Mouse (Mus musculus) thymus, adult 2 months (tissue): ENCODE data around the gene Gm49318. TPM values are rescaled to one million over a fixed set of nuclear protein-coding genes. Genes with fewer than 3 reads are reported as not detected.
A peak's percentile ranks its signal among the peaks of the same experiment; 100 is the strongest.

Experiments
- DNase-seq: peaks from one replicate; pipeline ENCODE4 v3.0.0; 2021
- H3K27ac ChIP-seq: fragments of 200-500 bp; 2 replicates; pipeline ENCODE4 v1.5.1; 2012; ENCODE audit warnings: low read length, control low read depth; ENCODE audit not compliant: control insufficient read depth, insufficient read depth
- H3K27me3 ChIP-seq: fragments of 200-500 bp; 2 replicates; pipeline ENCODE4 v1.6.1; 2012; ENCODE audit warnings: mild to moderate bottlenecking, low read length, moderate library complexity, mixed read lengths; ENCODE audit not compliant: control insufficient read depth, insufficient read depth
- H3K36me3 ChIP-seq: fragments of 200-500 bp; 2 replicates; pipeline ENCODE4 v1.6.1; 2012; ENCODE audit warnings: mild to moderate bottlenecking, low read length, moderate library complexity; ENCODE audit not compliant: control insufficient read depth, insufficient read depth
- H3K4me1 ChIP-seq: fragments of 200-500 bp; replicated peaks from 2 replicates; pipeline ENCODE4 v1.6.1; 2012; ENCODE audit warnings: low read length; ENCODE audit not compliant: control insufficient read depth, insufficient read depth
- H3K4me3 ChIP-seq: fragments of 200-500 bp; 2 replicates; pipeline ENCODE4 v1.5.1; 2012; ENCODE audit warnings: mild to moderate bottlenecking, low read length, control low read depth, moderate library complexity; ENCODE audit not compliant: control insufficient read depth, insufficient read depth
- CTCF ChIP-seq: fragments of 200-500 bp; IDR thresholded peaks from 2 replicates; pipeline ENCODE4 v1.5.1; 2012; ENCODE audit warnings: mild to moderate bottlenecking, control low read depth, low read length, moderate library complexity, borderline replicate concordance; ENCODE audit not compliant: control insufficient read depth, poor library complexity, insufficient read depth; ENCODE audit errors: extremely low read depth
- POLR2A ChIP-seq: fragments of 200-500 bp; IDR thresholded peaks from 2 replicates; pipeline ENCODE4 v1.6.1; 2012; ENCODE audit warnings: mild to moderate bottlenecking, low read length, control low read depth, moderate library complexity; ENCODE audit not compliant: control insufficient read depth, poor library complexity, insufficient read depth; ENCODE audit errors: extremely low read depth
- WGBS: fragments of 180-500 bp; shearing (Covaris S2); methylation state at CpG from one replicate; pipeline ENCODE4 v1.1.7; 2018; 5-methylcytosine and 5-hydroxymethylcytosine counted together
- polyA plus RNA-seq: library from polyadenylated mRNA; depleted of rRNA; stranded (reverse); fragments of >200 nt; gene quantifications from 2 replicates; pipeline ENCODE4 v1.2.3, GENCODE M21; 2012

The Gm49318 gene
- polyA plus RNA-seq, 1 experiment = not detected

- peak; percentile 54 for DNase-seq
- Histone ChIP-seq H3K27ac (no peak within 1 kb of the TSS), H3K4me1 (peaks cover 21% of the 10 kb centered on the region), H3K4me3 (no peak within 1 kb of the TSS), H3K27me3 (peaks cover 10% of the 10 kb centered on the region; the same call in 1 of the 2 replicates), H3K36me3 (no peaks in the 10 kb centered on the region)
- 6% methylated on average over 25 of the region's 28 CpGs for WGBS
- no peak for TF ChIP-seq CTCF
Observed at GRCm38 (mm10) chr9:22051958-22052254, 19.2 kb downstream of the Gm49318 start, which contains the start of gene Elavl3. Elavl3 (minus strand) TSS chr9:22052023.

DNA sequence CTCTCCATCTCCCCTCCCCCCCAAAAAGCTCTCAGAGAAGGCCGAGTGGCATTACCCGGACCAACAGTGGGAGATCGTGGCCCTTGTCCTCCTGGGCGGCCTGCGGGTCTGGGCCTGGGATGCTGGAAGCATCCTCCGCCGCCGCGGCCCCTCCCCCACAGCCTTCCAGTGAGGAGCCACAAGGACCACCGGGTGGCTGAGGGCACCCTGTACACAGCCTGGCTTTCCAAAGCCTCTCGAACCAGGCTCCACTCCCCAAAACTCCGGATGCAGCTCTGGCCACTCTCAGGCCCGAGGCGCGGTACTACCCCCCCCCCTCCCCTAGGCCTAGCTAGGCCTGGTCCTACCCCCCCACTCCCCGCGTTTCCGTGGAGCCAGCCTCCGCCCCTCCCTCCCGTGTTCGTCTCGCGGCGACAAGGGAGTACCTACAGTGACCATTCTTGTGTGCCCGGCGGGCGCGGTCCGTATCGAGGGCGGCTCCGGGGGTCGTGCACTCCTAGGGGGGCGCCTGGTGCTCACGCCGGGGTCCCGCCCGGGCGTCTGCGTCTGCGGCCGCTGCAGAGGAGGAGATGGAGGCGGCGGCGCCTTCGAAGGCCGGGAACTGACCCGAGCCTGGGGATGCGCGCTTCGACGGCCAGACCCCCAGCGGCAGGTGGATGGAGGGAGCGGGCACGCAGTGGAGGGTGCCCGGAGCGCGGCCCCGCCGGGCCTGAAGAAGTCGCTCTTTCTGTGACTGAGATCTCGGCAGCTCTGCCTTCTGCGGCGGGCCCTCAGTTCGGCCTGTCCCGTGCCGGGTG lies 19.7 kb downstream of the Gm49318 start:
- H3K27ac ChIP-seq = no peak overlapping the region
- no peak for DNase-seq
- H3K36me3 ChIP-seq = no peaks in the 10 kb centered on the region
- H3K27me3 ChIP-seq = peaks cover 10% of the 10 kb centered on the region; the same call in 1 of the 2 replicates
- WGBS = 8% methylated on average over 54 of the region's 67 CpGs
- H3K4me3 ChIP-seq = no peak overlapping the region
- H3K4me1 ChIP-seq = peaks cover 21% of the 10 kb centered on the region
- no peak for TF ChIP-seq CTCF
- no peak for TF ChIP-seq POLR2A

DNA sequence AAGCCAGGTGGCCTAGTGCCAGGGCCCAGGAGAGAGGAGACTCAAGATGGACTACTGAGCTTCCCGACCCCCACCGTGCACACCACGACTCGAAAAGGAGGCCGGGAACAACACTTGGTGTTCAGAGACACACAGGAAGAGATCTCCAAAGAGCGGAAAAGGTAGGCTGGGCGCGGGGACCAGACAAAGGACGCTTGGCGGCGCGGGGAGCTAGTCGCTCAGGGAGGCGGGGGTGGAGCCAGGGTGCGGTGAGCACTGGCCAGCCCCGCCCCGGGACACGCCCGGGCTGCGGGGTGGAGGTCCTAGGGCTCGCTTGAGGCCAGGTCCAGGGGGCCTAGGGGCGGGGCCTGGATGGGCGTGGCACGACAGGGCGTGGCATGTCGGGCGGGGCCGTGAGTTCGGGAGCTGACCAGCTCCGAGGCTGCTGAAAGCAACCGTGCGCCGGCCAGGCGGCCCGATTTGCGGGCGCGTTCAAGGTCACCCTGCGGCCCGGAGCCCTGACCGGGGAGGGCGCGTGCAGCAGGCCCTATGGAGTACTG lies 20.6 kb downstream of the Gm49318 start:
- no peak for TF ChIP-seq CTCF
- TF ChIP-seq POLR2A = no peak
- Histone ChIP-seq H3K27me3 (peaks cover 10% of the 10 kb centered on the region; the same call in 1 of the 2 replicates), H3K4me3 (no peak overlapping the region), H3K27ac (no peak overlapping the region), H3K36me3 (no peaks in the 10 kb centered on the region), H3K4me1 (peaks cover 21% of the 10 kb centered on the region)
- peak; percentile 26 for DNase-seq
- 5% methylated on average over 43 of the region's 43 CpGs for WGBS

DNA sequence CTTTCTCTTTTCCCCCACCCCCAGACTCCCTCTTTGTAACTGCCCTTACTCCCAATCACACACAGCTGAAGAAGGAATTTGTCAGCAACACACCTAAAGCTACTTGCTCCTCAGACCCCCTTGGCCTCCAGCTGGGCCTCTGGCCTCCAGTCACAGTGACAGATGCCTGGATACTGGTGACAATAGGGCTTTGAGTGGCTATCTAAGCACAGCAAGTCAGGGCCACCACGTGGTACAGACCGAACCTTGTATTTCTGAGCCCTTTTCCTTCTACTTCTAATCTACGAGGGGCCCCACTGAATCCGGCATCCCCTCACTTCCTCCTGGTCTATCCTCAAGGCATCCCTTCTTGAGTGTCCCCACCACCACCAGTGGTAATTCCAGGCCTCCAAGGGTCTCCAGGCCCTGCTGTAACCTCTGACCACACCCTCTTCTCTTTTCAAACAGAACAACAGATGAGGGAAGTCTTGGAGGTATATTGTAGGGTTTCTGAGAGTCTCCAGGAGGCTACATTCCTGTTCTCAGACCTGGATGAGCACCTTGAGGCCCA lies 21.3 kb downstream of the Gm49318 start:
- peaks cover 10% of the 10 kb centered on the region; the same call in 1 of the 2 replicates for H3K27me3 ChIP-seq
- TF ChIP-seq CTCF (no peak), POLR2A (no peak)
- WGBS = 65% methylated on average over 4 of the region's 4 CpGs

DNA sequence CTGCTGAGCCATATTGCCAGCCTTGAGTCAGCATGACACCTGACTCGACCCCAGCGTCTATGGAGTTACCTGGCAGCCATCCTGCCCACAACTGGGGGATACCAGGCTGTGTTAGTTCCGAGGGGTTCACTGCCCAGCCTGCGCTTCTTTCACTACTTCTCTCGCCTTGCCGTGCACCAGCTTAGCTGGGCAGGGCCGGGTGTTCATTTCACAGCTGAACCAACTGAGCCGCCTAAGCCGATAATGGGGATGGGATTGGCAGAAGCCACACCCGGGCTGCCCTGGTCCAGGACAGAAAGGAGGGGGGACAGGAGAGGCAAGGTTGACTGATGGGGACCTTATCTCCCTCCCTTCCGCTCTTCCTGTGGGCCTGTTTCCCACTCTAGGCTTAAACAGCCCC lies 21.7 kb downstream of the Gm49318 start:
- no peak for DNase-seq
- 78% methylated on average over 11 of the region's 11 CpGs for WGBS
- peaks cover 10% of the 10 kb centered on the region; the same call in 1 of the 2 replicates for H3K27me3 ChIP-seq
- H3K4me1 ChIP-seq = peaks cover 17% of the 10 kb centered on the region
- H3K4me3 ChIP-seq = no peak overlapping the region
- H3K27ac ChIP-seq = no peak overlapping the region
- TF ChIP-seq CTCF (no peak), POLR2A (no peak)
- H3K36me3 ChIP-seq = no peaks in the 10 kb centered on the region

More for the DNA sequence above, 21.3 kb downstream of the Gm49318 start:
- H3K36me3 ChIP-seq = no peaks in the 10 kb centered on the region
- H3K4me3 ChIP-seq = no peak overlapping the region
- DNase-seq = no peak
- H3K4me1 ChIP-seq = peaks cover 21% of the 10 kb centered on the region
- H3K27ac ChIP-seq = no peak overlapping the region

DNA sequence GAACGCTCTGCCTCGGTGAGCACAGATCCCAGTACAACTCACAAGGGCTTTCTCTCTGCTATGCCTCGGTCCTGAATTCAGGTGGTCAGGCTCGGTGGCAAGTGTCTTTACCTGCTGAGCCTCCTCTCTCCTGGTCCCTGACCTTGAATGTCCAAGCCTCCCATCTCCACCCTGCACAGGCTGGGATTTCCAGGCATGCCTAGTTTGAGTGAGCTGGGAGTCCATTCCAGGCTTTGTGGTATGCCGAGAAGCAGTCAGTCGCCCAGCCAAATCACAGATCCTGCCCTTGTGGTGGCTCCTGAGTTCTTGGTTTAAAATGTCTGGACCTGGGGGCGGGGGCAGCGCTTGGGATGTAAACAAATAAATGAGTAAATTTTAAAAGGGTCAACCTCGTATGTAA lies 23.7 kb downstream of the Gm49318 start:
- DNase-seq = no peak
- H3K36me3 ChIP-seq = no peaks in the 10 kb centered on the region
- WGBS = 69% methylated on average over 9 of the region's 9 CpGs
- no peak overlapping the region for H3K27ac ChIP-seq
- no peak for TF ChIP-seq POLR2A
- no peak for TF ChIP-seq CTCF
- peaks cover 17% of the 10 kb centered on the region for H3K4me1 ChIP-seq
- H3K4me3 ChIP-seq = no peak overlapping the region
- peaks cover 10% of the 10 kb centered on the region; the same call in 1 of the 2 replicates for H3K27me3 ChIP-seq
